Mouse (Mus musculus) left cerebral cortex, adult 11 months (tissue): ENCODE data around the gene Polr1a.
A peak's percentile ranks its signal among the peaks of the same experiment; 100 is the strongest.
"Not testable (repeated sequence)": the region's sequence is repeated elsewhere in the genome, so short reads cannot be mapped to it uniquely, and the experiment has no call there.

Source experiments
- DNase-seq: peaks from one replicate; pipeline ENCODE4 v3.0.0; 2022; ENCODE audit warnings: low spot score

The Polr1a gene

DNA sequence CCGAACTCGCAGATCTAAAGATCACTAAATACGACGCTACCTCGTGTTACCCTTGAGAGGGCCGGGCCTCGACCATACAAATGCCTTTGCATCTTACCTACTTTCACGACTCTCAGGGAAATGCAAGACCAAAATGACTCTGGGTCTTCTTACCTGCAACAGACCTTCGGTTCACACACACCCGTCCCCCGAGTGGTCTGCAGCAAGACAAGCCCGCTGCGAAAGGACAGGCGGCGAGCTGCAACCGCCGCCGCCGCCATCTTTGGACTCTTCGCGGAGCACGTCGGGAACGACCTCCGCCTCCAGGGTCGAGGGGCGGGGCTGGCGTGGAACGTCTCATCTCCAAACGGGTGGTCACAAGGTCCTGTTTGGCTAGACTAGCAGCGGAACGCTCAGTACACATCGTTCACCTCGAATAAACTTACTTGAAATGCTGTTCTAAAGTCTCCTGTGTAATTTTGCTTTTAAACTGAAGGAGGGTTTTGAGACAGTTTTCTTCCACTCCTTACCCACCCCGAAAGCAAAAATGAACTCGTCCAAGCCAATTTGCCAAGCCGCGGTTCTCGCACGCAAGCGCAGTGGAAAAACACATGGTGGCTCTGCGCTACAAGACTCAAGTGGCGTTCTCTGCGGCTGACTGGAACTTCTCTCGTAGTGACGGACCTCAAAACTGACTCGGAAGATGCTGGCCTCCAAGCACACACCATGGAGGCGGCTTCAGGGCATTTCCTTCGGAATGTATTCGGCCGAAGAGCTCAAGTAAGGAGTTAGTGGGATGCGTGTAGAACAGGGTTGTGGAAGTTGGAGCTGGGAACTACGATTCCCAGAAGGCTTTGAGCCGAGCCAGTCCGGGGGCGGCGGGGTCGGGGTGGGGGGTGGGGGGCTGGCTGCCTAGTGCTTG is at the start of gene Polr1a, which contains the start of gene Ptcd3:
TSS of gene Polr1a (plus strand) at position 573 of the 901 bp plus-strand sequence.
TSS of gene Ptcd3 (minus strand) at position 270 of the 901 bp plus-strand sequence.
- peak; percentile 84 for DNase-seq

DNA sequence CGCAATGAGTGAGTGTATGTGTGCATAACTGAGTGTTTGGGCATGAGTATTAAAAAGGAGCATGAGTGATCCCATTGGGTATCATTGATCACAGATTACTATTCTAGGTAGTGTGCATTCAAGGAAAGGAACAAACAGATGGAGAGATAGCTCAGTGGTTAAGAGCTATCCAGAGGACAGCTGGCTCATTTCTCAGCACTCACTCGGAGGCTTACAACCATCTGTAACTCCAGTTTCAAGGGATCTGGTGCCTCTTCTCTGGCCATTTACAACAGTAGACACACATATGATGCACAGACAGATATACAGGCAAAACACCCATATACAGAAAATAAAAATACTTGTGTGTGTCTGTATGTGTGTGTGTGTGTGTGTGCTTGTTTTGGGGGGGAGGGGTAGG is 41.1 kb upstream of the Polr1a start:
- DNase-seq: no peak

DNA sequence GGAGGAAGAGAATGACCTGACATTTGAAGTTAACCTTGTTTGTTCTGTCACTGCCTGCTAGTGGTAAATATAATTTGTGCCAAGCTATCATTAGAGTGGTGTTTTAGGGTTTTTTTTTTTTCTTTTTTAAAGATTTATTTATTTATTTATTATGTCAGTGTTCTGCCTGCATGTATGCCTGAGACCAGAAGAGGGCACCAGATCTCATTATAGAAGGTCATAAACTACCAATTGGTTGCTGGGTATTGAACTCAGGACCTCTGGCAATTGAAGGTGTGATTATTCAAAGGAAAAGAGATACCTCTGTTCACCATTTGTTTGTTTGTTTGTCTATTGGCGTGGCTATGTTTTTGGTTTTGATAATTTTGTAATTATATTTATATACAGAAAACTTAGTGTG is 40.0 kb upstream of the Polr1a start:
- DNase-seq: no peak

DNA sequence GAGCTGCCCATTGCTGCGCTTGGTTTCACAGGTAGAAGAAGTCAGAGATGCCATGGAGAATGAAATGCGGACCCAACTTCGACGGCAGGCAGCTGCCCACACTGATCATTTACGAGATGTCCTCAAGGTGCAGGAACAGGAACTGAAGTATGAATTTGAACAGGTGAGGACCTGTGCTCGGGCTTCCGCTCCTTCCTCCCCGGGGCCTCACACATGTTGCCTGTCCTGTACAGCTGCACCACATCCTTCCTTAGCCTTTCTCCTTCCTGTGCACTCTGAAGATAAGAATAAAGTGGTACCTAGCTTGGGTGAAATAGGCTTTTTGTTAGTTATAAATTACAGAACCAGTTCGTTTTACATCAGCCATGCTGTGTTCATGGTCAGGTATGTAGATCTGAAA is 37.5 kb upstream of the Polr1a start:
- no peak for DNase-seq

DNA sequence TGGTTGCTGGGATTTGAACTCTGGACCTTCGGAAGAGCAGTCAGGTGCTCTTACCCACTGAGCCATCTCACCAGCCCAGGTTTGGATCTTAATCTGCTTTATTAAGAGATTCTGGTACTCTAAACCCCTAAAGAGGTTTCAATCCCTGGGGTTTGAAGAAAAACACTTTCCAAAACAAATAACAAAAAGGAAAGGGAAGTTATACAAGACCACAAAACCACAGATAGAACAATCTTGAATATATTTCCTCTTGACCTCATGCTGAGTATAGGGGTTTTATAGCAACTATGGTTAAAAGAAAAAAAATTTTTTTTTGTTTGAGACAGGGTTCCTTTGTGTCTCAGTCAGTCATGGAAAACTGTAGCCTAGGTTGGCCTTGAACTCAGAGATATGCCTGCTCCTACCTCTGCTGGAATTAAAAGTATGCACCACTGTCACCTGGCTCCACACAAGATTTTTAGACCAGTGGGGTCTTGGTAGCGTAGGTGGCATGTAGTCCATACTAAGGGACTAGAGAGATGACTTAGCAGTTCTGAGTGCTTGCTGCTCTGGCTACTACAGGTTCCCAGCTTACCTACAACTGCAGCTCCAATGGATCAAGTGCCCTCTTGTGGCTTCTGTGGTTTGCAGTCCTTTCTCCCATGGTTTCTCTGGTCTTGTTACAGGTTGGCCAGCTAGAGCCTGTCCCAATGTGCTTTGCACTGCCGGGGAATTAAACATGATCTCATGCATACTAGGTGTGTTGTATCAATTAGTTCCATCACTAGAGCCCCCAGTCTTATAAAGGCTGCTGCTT is 30.7 kb upstream of the Polr1a start:
- DNase-seq: no peak

DNA sequence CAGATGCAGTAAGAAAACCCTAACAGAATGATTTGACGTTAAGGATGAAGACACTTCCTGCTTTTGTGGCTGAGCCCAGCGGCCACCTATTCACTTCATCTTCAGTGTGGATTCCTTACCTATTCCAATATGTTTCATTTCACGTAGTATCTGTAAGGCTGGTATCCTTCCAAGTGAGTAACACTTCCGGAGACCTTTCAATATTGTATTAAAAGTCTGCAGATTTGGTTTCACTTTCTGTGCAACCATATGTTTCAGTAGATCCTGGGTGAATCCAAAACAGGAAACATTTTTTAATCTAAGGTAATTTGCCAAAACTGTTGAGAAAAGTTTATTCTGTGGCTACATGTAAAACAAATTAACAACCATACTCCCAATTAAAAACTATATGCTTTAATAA is 15.6 kb upstream of the Polr1a start:
- no peak for DNase-seq

DNA sequence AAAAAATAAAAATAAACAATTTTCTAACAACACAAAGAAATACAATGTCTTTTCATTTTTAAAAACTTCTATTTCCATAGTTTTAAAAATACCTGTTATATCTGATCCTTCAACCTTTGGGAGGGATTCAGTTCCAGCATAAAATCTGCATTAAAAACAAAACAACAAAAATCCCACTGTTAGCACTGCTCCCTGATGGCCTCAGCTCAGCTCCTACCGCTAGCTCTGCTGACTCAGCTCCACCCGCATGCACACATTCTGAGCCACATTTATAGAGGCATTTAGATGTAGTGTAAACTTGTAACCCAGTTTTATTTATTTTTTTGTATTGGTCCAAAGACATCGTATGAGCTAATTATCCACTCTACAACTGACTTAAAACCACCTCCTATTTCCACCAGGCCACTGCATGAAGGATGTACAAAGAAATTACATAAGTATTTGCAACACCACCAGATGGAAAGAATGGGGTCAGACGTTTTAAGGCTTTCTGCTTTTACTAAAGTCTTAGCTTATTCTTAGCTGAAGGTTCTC is 1.1 kb upstream of the Polr1a start:
- no peak for DNase-seq

DNA sequence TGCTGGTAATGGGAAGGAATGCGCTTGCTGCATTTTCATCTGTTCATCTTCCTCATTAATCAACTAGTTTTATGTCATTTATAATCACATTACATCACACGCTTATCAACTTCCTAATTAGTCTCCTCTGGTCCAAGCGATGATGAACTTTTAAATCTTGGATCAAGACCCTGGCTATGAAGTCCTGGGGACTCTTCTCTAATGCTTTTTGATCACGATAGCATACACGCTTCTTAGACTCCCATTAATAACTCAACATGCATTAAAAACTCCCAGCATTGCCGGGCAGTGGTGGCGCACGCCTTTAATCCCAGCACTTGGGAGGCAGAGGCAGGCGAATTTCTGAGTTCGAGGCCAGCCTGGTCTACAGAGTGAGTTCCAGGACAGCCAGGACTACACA is 531 bp downstream of the Polr1a start:
- DNase-seq: no peak

DNA sequence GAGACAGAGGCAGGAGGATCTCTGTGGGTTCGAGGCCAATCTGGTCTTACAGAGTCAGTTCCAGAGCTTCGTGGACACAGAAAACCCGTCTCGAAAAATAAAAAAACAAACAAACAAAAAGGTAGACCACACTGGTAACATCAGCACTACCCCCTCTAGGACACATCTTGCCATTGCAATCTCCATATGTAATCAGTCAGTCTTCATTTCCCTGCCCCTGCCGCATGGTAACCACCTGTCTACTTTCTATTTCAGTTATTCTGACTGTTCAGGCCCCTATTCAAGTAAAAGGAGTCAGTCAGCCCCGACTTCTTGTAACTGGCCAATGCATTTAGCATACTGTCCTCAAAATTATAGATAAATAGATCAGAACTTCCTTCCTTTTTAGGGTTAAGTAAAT is 987 bp downstream of the Polr1a start:
- DNase-seq: no peak

DNA sequence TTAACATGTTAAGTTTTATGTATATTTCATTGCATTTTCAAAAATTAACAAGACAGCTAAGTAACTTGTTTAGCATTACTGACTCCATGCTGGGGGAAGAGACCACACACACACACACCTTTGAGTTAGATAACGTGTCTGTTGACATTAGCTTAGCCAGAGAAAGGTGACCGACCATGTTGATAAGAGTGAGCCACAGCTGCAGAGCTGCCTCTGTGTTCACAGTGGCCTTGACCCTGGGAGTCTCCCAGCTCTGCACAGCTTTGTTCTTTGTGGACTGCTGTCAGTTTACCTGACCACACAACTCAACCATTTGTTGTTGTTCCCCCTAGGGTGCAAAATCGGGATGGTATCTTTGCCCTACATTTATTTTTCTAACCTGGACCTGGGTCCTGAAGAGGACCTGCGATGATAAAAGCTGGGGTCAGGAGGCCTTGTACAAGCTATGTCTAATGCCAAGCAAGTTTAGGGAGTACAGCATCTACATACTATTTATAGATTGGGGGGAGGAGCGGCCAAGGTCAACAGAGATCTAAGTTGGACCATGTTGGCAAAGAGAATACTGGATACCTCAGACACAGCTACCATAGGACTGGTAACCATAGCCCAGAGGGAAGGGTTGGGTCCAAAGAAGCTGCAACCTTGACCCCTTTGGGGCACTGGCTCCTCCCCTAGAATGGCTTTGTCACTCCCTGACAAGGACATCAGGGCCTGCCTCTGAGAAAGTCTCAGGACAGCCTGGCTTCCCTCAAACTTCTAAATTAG is 3.0 kb downstream of the Polr1a start:
- no peak for DNase-seq

DNA sequence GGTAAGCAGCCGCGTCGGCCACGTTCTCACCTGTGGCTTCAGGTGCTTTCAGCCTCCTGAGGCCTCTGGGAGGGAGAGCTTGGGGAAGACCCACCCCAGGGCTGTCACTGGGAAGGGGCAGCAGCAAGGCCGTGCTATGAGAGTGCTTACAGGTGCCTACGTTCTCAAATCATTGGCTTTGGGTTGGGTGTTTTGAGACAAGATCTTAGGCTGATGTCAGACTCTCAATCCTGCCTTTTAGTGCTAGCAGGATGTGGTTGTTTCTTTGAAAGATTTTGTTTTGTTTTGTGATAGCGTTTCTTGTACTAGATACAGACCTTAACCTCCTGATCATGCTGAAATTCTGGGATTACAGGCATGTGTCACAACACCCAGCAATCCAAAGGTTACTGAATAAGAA is 11.9 kb downstream of the Polr1a start:
- DNase-seq: no peak

DNA sequence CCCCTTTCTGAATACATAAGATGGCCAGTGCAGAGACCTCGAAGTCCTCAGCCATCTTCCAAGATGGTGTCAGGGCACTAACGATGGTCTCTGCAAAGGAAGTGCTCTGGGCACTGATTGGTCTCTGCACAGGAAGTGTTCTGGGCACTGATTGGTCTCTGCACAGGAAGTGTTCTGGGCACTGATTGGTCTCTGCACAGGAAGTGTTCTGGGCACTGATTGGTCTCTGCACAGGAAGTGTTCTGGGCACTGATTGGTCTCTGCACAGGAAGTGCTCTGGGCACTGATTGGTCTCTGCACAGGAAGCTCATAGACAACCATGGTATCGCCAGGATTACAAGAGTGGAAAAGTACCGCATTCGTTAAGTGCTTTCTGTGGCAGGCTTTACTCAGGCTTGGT is 16.4 kb downstream of the Polr1a start:
- DNase-seq: not testable (repeated sequence)

DNA sequence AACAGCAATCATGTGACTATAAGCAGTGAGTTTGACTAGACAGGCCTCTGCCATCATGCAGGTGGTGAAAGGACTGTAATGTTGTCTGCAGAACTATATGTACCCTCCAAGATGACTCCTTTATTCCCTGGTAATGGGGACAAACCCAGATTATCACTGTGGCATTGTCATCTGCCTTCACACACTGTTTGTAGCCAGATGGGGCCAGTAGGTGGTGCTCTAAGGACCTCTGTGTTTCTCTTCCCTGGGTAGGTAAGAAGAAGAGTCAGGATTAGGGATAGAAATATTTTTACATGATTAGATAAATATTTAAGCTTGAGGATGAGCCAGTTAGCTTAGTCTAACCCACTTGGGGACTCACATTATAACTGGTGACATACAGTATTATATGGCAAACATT is 19.1 kb downstream of the Polr1a start:
- no peak for DNase-seq

DNA sequence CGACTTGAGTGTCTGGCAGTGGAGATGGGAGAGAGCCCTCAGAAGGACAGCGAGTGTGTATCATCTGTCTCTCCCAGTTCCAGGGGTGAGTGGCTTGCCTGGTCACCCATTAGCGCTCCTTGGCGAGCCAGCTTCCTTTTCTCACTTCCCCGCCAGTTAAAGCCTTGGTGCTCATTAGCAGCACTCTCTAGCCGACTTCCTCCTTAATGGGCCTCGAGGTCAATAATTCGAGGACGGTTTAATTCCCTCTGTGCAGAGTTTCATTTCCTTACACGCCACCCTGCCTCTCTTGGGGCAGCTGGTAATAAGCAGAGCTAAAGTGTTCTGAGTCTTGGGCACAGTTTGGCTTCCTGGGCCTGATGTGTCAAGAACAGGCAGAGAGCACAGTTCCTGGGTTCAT is 21.2 kb downstream of the Polr1a start:
- no peak for DNase-seq

DNA sequence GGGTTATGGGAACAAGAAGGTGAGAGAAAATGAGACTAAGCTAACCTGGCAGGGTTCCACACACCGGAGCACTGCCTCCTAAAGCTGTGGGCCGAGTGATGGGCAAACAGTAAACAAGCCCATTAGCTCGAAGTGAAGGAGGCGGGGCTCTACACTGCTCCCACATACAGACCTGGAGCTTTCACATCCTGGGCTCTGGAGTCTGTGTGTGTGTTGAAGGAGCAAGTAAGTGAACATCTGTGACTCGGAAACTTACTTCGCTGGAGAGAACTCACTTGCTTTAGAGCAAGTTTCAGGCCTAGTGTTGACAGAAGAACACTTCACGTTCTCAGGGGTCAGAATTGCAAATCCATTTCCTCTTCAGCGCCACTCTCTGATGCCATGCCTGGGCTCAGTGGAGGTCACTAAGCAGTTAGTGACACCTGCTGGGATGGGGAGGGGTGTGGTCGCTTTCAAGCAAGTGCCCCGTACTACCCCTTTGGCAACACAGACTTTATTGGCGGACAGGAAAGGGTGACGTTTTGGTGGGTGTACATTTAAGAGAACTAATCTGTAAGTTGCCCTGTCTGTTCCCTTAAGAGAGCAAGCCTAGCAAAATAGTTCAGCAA is 22.1 kb downstream of the Polr1a start:
- DNase-seq: no peak

DNA sequence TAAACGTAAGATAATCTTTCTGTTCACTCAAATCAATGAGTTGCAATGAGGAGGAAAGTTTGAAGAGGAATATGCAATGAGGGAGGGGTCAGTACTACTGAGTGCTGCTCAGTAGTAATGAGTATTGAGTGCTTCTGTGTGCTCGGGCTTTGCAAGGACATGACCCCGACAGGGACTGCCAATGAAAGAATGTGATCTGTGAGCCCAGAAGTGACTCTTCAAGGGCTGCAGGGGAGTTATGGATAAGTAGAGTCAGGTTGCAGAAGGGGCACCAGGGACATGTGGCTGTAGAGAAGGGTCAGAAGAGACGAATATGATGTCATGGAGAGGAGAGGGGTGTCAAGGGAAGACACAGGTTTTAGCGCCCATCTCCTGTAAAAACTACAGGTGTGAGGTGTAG is 23.5 kb downstream of the Polr1a start:
- DNase-seq: no peak

DNA sequence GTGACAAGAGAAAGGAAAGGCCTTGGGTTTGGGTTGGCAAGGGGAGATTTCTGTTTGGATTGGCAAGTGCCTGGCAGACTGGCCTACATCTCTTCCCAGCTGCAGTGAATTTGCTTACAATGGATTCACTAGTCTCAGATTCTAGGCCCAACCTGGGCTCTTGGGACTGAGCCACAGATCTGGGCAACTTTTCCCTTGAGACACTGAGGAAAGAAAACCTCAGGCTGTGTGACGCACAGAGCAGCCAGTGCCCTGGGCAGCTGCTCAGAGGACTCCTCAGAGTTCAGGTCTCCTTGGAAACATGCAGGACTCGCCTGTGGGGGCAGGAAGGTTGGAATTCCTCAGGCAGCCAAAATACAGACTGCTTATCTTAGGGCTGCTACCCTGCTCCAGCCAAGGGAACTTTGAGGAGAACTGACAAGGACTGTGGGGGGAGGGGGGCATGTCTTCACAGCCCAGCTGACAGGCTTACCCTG is 25.3 kb downstream of the Polr1a start:
- DNase-seq: no peak

DNA sequence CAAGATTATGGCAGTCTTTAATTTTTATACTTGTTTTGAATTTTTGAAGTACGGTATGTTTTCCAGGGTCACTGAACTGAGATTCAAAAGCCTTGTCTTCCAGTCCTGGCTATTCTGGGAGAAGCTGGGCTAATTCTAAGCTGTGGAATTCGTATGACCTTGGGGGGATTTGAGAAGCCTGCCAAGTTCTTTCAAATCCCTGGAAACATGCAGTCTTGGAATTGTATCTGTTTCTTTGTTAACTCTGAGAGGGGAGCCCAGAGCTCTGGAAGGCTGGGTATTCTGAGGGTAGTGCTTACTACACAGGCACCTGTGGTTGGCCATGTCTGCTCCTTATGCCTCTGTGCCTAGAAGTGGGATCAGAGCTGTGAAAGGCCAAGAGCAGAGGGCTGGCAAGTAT is 26.9 kb downstream of the Polr1a start:
- no peak for DNase-seq

DNA sequence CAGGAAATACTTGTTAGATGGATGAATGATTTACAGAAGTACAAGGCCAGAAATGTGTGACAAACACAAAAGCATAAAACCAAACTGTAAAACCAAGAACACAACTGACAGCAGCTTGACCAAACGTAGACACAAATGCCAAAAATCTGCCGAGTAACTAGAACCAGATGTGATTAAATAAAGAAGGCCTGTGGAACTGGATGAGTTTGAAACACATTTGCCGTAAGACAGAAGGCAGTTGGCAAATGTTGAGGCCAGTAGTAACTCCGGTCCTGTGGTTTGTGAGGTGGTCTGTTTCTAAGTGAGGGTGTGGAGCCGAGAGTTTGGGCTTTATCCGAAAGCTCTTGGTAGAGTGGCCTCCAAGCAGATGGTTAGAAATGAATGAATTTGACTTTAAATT is 32.1 kb downstream of the Polr1a start:
- no peak for DNase-seq

DNA sequence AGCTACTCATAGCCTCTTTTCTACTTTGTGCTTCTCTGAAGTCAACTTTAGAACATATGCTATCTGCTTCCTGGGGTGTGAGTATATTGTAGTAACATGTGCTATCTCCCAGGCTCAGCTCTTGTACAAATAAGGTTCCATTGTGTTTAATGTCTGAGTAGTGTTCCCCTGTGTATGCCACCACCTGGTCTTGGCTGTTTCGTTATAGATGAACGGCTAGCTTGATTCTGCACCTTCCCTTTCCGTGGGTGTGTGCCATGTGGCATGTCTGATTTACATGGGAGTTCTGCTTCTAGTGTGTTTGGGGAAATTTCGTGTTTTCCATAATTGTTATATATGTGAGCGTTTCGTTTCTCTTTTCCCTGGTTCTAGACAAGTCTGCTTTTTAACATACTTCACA is 36.2 kb downstream of the Polr1a start:
- no peak for DNase-seq

DNA sequence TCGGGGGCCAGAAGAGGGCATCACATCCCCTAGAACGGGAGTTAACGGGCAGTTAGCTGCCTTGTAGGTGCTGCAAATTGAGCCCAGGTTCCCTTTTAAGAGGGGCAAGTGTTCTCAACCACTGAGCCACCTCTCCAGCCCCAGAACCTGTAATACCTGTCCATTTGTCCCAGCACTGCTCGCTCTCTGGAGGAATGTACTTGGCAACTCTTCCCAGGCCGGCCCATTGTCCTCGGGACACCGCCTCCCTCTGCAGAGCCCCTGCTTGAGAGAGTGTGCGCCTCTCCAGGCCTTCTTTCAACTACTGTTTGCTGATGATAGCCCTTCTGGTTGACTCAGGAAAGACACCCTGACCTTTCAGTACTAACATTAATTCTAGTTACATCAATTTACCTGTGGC is 37.3 kb downstream of the Polr1a start:
- no peak for DNase-seq

DNA sequence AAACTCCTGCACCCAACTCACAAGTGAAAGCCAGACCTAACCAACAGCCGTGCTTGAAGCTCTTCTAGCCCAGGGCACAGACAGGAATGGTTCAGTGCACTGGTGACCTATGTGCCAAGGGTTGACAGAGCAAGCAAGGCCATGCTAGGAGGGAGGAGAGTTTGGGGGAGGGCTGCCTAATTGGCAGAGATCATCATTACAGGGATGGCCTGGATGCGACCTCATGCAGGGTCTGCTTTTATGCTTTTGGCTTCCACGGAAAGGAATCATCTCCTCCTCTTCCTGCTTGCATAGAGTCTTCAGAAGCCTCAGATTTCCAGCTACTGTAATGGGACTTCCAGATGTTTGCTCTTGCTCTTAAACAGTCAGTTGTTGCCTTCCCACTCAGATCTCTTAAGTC is 40.9 kb downstream of the Polr1a start:
- DNase-seq: no peak
